Mouse (Mus musculus) layer of hippocampus, postnatal 25 days (tissue): ENCODE results near the gene Desi1. TPM values are rescaled to one million over a fixed set of nuclear protein-coding genes. Genes with fewer than 3 reads are reported as not detected.

ENCODE experiments used
- total RNA-seq, 2 experiments: library from RNA; stranded (reverse); gene quantifications; 2 replicates each; pipeline ENCODE4 v1.2.3; 2021

The Desi1 gene
- total RNA-seq, 2 experiments from 2014 or later = 123 to 131 TPM

Other genes starting within 250 kb of the Desi1 start
- gene Tef, start 231.4 kb downstream of the Desi1 start, total RNA-seq = 100 to 1,000 TPM; 237 to 266 TPM
- 10 to 100 TPM; 27.7 to 34.1 TPM for gene Tob2, start 175.1 kb downstream of the Desi1 start, total RNA-seq
- gene Phf5a, start 162.0 kb downstream of the Desi1 start, total RNA-seq = 10 to 100 TPM; 32.6 to 40.0 TPM
- gene Aco2, start 161.6 kb downstream of the Desi1 start, total RNA-seq = 100 to 1,000 TPM; 475 to 495 TPM
- gene Polr3h, start 107.6 kb downstream of the Desi1 start, total RNA-seq = 10 to 100 TPM; 48.0 to 52.8 TPM
- 10 to 100 TPM; 89.9 to 90.2 TPM for gene Csdc2, start 97.1 kb downstream of the Desi1 start, total RNA-seq
- 100 to 1,000 TPM; 209 to 227 TPM for gene Pmm1, start 72.9 kb downstream of the Desi1 start, total RNA-seq
- gene 1700029P11Rik, start 53.3 kb downstream of the Desi1 start, total RNA-seq = not detected
- 10 to 100 TPM; 23.5 to 24.0 TPM for gene Xrcc6, start 46.0 kb downstream of the Desi1 start, total RNA-seq
- gene Snu13, start 13.7 kb upstream of the Desi1 start, total RNA-seq = 100 to 1,000 TPM; 103 to 104 TPM
- not detected for gene 4930407I10Rik, start 25.3 kb upstream of the Desi1 start, total RNA-seq
- under 1 TPM; 0.12 to 0.59 TPM for gene Mei1, start 36.1 kb upstream of the Desi1 start, total RNA-seq
- 10 to 100 TPM; 11.2 to 15.8 TPM for gene Ccdc134, start 94.1 kb upstream of the Desi1 start, total RNA-seq
- gene Srebf2, start 113.3 kb upstream of the Desi1 start, total RNA-seq = 100 to 1,000 TPM; 172 to 174 TPM
- gene Shisa8, start 179.0 kb upstream of the Desi1 start, total RNA-seq = 1 to 10 TPM; 1.4 to 1.9 TPM
- gene Tnfrsf13c, start 190.5 kb upstream of the Desi1 start, total RNA-seq = under 1 TPM in 1 of 2 experiments, not detected in 1; 0.22 TPM
- 1 to 10 TPM; 2.2 to 2.4 TPM for gene Cenpm, start 210.9 kb upstream of the Desi1 start, total RNA-seq
- 100 to 1,000 TPM in 1 of 2 experiments, 10 to 100 TPM in 1; 98.3 to 111 TPM for gene 1500009C09Rik, start 218.5 kb upstream of the Desi1 start, total RNA-seq
- gene Sept3, start 241.0 kb upstream of the Desi1 start, total RNA-seq = 100 to 1,000 TPM; 617 to 679 TPM